Mouse (Mus musculus): ENCODE measurements at regions not wholly inside any gene's neighbourhood (a gene's known extent, or its start where the extent isn't known, plus 50 kb on each side); places are given as distances from the start of the nearest gene placed in this dataset.
A peak's percentile ranks its signal among the peaks of the same experiment; 100 is the strongest.

GRCm38 (mm10) chr2:179292566-179292965 lies 149.7 kb upstream of the Cdh4 start:
- peak; percentile 45 for TF ChIP-seq CTCF (IDR thresholded peaks at IDR 0.05; ENCODE audit: low read depth, low read length)
- no peak for TF ChIP-seq POLR2A (IDR thresholded peaks at IDR 0.05; ENCODE audit: extremely low read depth, insufficient read depth, low read length)

Measured in liver, adult 2 months (tissue).